Mouse (Mus musculus): ENCODE measurements at regions not wholly inside any gene's neighbourhood (a gene's known extent, or its start where the extent isn't known, plus 50 kb on each side); places are given as distances from the start of the nearest gene placed in this dataset.

GRCm38 (mm10) chr10:85330938-85331691 lies 55.5 kb upstream of the Btbd11 start:
- TF ChIP-seq E2F4 (IDR thresholded peaks at IDR 0.05; ENCODE audit: insufficient read depth), result no peak
- no peak for TF ChIP-seq POLR2A (IDR thresholded peaks at IDR 0.05; ENCODE audit: insufficient read length, low read depth)
- no peak for TF ChIP-seq POLR2AphosphoS2 (IDR thresholded peaks at IDR 0.05; ENCODE audit: insufficient read length, low read depth)
- TF ChIP-seq SRF (IDR thresholded peaks at IDR 0.05; ENCODE audit: control insufficient read depth, insufficient read length, low read depth), result no peak
